Mouse (Mus musculus) urinary bladder, postnatal 10 days (tissue): Measurements from ENCODE around the gene Rita1.

Experiments
- DNase-seq: peaks from one replicate; pipeline ENCODE4 v3.0.0; 2022; ENCODE audit warnings: low spot score

The Rita1 gene

DNA sequence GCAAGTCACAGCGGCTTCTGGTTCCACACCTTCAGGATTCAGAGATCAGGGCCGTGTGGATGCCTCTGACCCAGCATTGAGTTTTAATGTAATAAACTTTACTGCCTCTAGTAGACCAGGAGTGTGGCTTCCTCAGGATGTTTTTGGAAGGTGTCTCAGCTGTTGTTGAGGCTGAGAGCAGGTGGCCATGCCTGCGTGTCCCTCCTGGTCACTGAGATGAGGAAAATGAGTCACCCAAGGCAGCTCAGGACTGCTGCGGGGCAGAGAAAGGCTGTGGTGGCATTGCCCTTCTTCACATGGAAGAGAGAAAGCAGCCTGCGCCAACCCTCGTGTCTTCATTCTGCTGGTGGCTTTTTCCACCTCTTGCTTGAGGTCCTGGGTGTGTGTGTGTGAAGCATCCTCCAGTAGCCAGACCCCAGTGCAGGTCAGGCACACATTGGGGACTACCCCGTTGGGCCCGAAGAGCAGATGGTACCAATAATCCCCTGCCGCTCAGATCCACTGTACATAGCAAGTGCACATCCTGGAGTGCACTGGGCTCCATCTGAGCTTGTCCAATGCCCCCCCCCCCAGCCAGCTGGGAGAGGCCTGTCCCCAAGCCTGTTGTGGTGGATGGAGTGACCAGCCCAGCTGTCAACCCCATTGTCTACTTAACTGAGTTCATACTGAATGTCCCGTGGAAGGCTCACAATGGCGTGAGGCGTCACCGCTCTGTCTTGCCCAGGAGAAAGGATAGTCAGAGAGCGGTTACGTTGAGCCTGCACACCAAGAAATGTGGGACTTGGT is 15.3 kb upstream of the Rita1 start:
- no peak for DNase-seq

DNA sequence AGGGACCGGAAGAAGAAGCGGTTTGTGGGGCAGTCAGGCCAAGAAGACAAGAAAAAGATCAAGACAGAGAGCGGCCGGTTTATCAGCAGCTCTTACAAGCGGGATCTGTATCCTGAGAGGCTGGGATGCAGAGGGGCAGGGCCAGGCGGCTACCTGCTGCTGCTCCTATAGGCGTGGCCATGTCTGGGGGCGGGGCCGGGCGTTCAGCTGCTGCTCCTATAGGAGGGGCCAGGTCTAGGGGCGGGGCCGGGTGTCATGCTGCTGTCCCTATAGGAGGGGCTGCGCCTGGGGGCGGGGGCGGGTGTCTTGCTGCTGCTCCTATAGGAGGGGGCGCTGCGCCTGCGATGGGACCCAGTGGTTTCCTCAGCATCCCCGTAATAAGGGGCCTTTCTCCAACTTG is 14.0 kb upstream of the Rita1 start:
- DNase-seq = no peak

DNA sequence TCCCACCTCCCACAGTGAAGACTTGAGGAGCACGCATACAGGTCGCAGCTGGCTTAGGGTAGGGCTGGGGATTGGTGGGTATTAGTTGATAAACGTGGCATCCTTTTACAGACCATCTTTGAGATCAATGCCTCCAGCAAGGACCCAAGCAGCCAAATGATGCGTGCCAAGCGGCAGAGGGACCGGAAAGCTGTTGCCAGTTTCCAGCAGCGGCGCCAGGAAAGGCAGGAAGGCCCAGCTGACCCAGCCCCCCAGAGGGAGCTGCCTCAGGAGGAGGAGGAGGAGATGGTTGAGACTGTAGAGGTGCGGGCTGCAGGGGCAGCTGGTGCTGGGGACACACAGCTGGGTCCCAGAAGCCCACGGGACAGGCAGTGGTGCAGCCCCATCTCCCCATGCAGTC is 12.0 kb upstream of the Rita1 start:
- no peak for DNase-seq

- no peak for DNase-seq
Measured at GRCm38 (mm10) chr5:120622198-120622851, 9.9 kb upstream of the Rita1 start.

- DNase-seq = no peak
Measured at GRCm38 (mm10) chr5:120621846-120622197, 9.4 kb upstream of the Rita1 start.

DNA sequence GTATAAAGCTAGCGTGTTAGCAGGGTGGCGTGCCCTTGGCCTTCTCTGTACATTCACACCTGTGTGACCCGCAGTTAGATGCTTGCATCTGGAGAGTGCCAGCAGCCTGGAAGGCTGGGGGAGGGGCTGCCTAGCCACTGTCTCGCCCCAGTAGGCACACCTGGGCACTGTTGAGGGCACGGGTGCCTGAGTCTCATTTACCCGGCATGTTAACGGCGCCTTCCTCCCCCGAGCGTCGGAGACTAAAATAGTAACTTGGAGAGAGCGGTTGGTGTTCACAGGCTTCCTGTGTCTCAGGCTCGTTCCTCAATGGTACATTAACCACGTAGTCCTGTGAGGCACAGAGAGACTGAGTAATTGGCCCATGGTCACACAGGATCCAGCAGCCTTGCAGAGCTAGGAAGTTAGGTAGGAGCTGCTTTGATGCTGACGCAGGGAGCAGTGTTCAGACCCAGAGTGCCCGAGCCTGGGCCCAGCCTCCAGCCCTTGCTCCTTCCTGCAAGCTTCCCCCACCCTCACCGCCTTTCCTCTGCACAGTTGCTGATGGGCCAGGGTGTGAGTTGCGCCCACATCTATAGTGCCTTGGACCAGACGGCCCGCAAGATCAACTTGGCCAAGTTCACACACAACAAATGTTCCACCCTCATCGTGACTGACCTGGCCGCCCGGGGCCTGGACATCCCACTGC is 8.8 kb upstream of the Rita1 start:
- no peak for DNase-seq

- DNase-seq = no peak
Measured at GRCm38 (mm10) chr5:120620375-120621077, 8.1 kb upstream of the Rita1 start.

GRCm38 (mm10) chr5:120619201-120619600 is 6.8 kb upstream of the Rita1 start:
- no peak for DNase-seq

DNA sequence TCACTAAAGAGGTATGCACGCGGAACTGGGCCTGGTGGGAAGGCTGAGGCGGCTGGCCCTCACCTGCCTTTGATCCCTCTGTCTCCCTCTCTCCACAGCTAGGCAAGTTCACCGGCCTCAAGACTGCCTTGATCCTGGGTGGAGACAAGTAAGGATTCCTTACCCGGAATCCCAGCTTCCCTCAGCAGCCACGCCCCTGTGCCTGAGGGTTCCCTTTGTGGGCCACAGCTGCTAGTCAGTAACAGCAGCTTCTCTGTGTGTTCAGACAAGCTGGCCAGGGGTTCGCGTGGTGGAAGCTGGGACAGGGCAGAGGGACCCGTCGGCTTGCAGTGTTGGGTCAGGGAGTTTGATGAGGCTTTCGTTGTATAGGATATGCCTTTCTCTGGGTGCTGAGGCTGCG is 6.4 kb upstream of the Rita1 start:
- no peak for DNase-seq

GRCm38 (mm10) chr5:120615903-120616302 is 3.5 kb upstream of the Rita1 start:
- DNase-seq = no peak

- DNase-seq = peak; percentile 98
Measured at GRCm38 (mm10) chr5:120612822-120613604, 624 bp upstream of the Rita1 start.

GRCm38 (mm10) chr5:120611416-120611815 is 973 bp downstream of the Rita1 start:
- no peak for DNase-seq

GRCm38 (mm10) chr5:120610906-120611305 is 1.5 kb downstream of the Rita1 start:
- no peak for DNase-seq

DNA sequence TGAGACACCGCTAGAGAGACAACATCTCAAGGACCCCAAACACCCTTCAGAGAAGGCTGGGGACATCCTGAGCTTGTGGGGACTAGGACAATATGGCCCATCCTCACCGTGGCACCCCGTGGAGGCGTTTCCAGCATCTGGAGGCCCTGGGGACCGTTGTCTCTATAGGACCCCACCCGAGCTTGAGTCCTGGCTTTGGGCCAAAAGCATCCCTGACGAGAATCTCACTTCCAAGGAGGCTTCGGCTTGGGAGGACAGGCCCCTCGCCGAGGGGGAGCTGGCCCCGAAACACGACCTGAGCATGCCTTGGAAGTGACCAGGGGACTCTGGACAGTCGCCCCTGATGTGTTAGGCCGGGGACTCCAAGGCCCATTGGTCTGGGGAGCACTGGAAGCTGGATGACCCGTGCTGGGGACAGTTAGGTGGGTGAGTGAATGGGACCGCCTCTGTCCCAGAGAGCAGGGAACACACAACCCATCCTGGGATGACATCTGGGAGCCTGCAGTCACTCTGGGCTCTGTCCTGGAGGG is 3.1 kb downstream of the Rita1 start:
- DNase-seq = no peak

DNA sequence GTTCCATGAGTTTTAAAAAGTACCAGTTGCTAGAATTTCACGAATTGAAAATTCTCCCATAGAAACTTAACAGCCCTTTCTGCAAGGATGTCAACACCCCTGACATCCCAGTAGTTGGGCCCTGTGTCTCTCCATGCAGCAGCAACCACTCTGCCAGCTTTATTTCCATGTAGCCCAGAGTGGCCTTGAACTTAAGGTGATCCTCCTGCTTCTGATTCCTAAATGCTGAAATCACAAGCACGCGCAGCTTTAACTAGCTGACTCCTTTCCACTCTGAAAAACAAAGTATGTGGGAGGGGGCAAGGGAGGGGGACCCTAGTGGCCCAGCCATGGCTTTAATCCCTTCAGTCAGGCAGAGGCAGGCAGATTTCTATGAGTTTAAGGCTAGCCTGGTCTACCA is 5.1 kb downstream of the Rita1 start:
- no peak for DNase-seq

- DNase-seq = no peak
Measured at GRCm38 (mm10) chr5:120606590-120607200, 5.7 kb downstream of the Rita1 start.

DNA sequence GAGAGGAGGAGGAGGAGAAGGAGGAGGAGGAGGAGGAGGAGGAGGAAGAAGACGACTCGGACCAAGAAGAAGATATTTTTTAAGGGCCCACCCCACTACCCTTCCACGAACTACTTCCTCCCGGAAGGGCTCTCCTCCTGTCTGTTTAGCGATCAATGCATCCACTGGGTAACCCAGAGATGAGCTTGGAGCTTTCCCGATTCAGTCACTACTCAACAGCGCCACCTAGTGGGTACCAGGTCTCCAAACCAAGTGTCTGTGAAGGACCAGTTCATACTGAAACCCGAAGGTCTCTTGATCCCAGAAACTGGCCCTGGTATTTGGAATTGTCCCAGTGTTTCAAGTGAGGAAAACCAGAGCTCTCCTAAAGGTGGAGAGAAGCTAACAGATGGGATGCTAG is 6.7 kb downstream of the Rita1 start:
- DNase-seq = peak; percentile 76

GRCm38 (mm10) chr5:120605241-120605661 is 7.1 kb downstream of the Rita1 start:
- DNase-seq = no peak

GRCm38 (mm10) chr5:120604839-120605238 is 7.5 kb downstream of the Rita1 start:
- no peak for DNase-seq

- no peak for DNase-seq
Measured at GRCm38 (mm10) chr5:120603515-120603914, 8.9 kb downstream of the Rita1 start.

DNA sequence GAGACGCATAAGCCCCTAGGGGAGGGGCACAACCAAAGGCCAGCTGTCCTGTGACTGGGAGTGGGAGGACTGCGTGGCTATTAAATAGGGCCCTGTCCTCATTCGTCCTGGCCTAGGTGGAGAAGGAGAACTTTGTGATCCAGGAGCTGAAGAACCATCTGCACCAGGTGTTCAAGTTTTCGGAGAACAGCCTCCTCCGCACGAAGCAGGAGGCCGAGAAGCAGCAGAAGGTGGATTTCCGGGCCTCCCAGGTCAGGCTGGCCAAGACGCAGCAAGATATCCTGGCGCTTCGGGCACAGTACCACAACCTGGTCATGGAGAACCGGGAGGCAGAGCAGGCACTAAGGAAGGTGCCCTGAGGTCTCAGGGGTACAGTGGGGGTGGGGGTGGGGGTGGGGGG is 10.2 kb downstream of the Rita1 start:
- DNase-seq = no peak
